Mouse (Mus musculus) limb, embryonic 13.5 days (tissue): ENCODE results near the gene D17Wsu92e. TPM values are rescaled to one million over a fixed set of nuclear protein-coding genes. Genes with fewer than 3 reads are reported as not detected.
"Not testable (repeated sequence)": the region's sequence is repeated elsewhere in the genome, so short reads cannot be mapped to it uniquely, and the experiment has no call there.

ENCODE experiments used
- ATAC-seq: fragments of 200-750 bp; cut with Nextera tagmentation; 2 replicates; pipeline ENCODE4 v1.8.0; 2017; ENCODE audit warnings: low read depth, moderate number of reproducible peaks, moderate TSS enrichment; ENCODE audit not compliant: low FRiP score
- H3K27ac ChIP-seq: fragments of 300-500 bp; sonication (generic); 2 replicates; pipeline ENCODE4 v1.5.1; 2015; ENCODE audit warnings: inconsistent platforms, mild to moderate bottlenecking, moderate library complexity
- H3K27me3 ChIP-seq: fragments of 300-500 bp; sonication (generic); 2 replicates; pipeline ENCODE4 v1.6.1; 2015; ENCODE audit warnings: mild to moderate bottlenecking, inconsistent platforms
- H3K36me3 ChIP-seq: fragments of 300-500 bp; sonication (generic); 2 replicates; pipeline ENCODE4 v1.6.1; 2015; ENCODE audit warnings: inconsistent platforms, mild to moderate bottlenecking, moderate library complexity
- H3K4me1 ChIP-seq: fragments of 300-500 bp; sonication (generic); 2 replicates; pipeline ENCODE4 v1.6.1; 2015; ENCODE audit warnings: inconsistent platforms
- H3K4me2 ChIP-seq: fragments of 300-500 bp; sonication (generic); replicated peaks from 2 replicates; pipeline ENCODE4 v1.6.1; 2015; ENCODE audit warnings: inconsistent platforms, mild to moderate bottlenecking, moderate library complexity
- H3K4me3 ChIP-seq: fragments of 300-500 bp; sonication (generic); 2 replicates; pipeline ENCODE4 v1.5.1; 2015; ENCODE audit warnings: moderate library complexity, mild to moderate bottlenecking, inconsistent platforms
- H3K9ac ChIP-seq: fragments of 300-500 bp; sonication (generic); 2 replicates; pipeline ENCODE4 v1.6.1; 2015; ENCODE audit warnings: mild to moderate bottlenecking, inconsistent platforms
- H3K9me3 ChIP-seq: fragments of 300-500 bp; sonication (generic); 2 replicates; pipeline ENCODE4 v1.6.1; 2016; ENCODE audit warnings: inconsistent platforms
- WGBS: fragments of 180-500 bp; shearing (Covaris S2); methylation state at CpG from one replicate; pipeline ENCODE4 v1.1.7; 2015; 5-methylcytosine and 5-hydroxymethylcytosine counted together
- polyA plus RNA-seq: library from polyadenylated mRNA; unstranded; fragments of >200 nt; fragmentation: Nextera tagmentation; extraction: Ambion mirVana; gene quantifications from 2 replicates; pipeline ENCODE4 v1.2.1, GENCODE M21; 2015

Gene D17Wsu92e
- polyA plus RNA-seq, 1 experiment from 2014 or later, result 18.2 TPM

GRCm38 (mm10) chr17:27837850-27838249, 17.4 kb upstream of the D17Wsu92e start, which contains the start of gene Snrpc:
Gene Snrpc, plus strand, starts transcription at chr17:27838150.
- Histone ChIP-seq H3K4me2 (peak within 1 kb of the TSS; percentile 78), H3K4me1 (peaks cover 16% of the 10 kb centered on the region), H3K36me3 (peaks cover 11% of the 10 kb centered on the region)
- H3K27me3 ChIP-seq, H3K27ac ChIP-seq, H3K4me3 ChIP-seq, H3K9me3 ChIP-seq, H3K9ac ChIP-seq, ATAC-seq: not testable (repeated sequence)
- WGBS, result 82% methylated on average over 4 of the region's 4 CpGs

DNA sequence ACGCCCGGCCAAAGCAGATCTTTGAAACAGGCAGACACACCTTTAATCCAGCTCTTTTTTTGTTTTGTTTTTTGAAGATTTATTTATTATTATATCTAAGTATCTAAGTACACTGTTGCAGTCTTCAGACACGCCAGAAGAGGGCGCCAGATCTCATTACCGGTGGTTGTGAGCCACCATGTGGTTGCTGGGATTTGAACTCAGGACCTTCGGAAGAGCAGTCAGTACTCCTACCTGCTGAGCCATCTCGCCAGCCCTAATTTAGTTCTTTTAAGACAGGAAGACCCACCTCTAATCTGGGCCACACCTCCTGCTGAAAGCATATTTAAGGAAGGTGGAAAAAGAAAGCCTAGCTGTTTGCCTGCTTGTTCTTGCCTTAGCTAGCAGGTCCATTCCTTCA, 10.0 kb upstream of the D17Wsu92e start:
- peaks cover 11% of the 10 kb centered on the region for H3K4me1 ChIP-seq
- WGBS, result 54% methylated on average over 7 of the region's 7 CpGs
- H3K9me3 ChIP-seq, result no peaks in the 10 kb centered on the region
- no peak for ATAC-seq
- H3K9ac ChIP-seq, result no peak overlapping the region
- H3K27ac ChIP-seq, result no peak overlapping the region
- H3K36me3 ChIP-seq, result no peaks in the 10 kb centered on the region
- H3K4me3 ChIP-seq, result no peak overlapping the region
- H3K4me2 ChIP-seq, result no peak overlapping the region
- no peaks in the 10 kb centered on the region for H3K27me3 ChIP-seq

GRCm38 (mm10) chr17:27827511-27827910, 7.1 kb upstream of the D17Wsu92e start:
- Histone ChIP-seq H3K9me3 (no peaks in the 10 kb centered on the region), H3K4me2 (no peak overlapping the region), H3K27ac (no peak overlapping the region), H3K27me3 (no peaks in the 10 kb centered on the region), H3K4me3 (no peak overlapping the region), H3K4me1 (peaks cover 11% of the 10 kb centered on the region), H3K36me3 (no peaks in the 10 kb centered on the region), H3K9ac (no peak overlapping the region)
- no peak for ATAC-seq
- 44% methylated on average over 6 of the region's 6 CpGs for WGBS

GRCm38 (mm10) chr17:27826908-27827383, 6.5 kb upstream of the D17Wsu92e start:
- WGBS, result under 1% methylated on average over 9 of the region's 9 CpGs
- Histone ChIP-seq H3K4me1 (peaks cover 11% of the 10 kb centered on the region), H3K9ac (no peak overlapping the region), H3K9me3 (no peaks in the 10 kb centered on the region), H3K27ac (no peak overlapping the region), H3K27me3 (no peaks in the 10 kb centered on the region), H3K4me2 (peak overlapping the region; percentile 67), H3K4me3 (peak overlapping the region; percentile 37), H3K36me3 (no peaks in the 10 kb centered on the region)
- no peak for ATAC-seq

DNA sequence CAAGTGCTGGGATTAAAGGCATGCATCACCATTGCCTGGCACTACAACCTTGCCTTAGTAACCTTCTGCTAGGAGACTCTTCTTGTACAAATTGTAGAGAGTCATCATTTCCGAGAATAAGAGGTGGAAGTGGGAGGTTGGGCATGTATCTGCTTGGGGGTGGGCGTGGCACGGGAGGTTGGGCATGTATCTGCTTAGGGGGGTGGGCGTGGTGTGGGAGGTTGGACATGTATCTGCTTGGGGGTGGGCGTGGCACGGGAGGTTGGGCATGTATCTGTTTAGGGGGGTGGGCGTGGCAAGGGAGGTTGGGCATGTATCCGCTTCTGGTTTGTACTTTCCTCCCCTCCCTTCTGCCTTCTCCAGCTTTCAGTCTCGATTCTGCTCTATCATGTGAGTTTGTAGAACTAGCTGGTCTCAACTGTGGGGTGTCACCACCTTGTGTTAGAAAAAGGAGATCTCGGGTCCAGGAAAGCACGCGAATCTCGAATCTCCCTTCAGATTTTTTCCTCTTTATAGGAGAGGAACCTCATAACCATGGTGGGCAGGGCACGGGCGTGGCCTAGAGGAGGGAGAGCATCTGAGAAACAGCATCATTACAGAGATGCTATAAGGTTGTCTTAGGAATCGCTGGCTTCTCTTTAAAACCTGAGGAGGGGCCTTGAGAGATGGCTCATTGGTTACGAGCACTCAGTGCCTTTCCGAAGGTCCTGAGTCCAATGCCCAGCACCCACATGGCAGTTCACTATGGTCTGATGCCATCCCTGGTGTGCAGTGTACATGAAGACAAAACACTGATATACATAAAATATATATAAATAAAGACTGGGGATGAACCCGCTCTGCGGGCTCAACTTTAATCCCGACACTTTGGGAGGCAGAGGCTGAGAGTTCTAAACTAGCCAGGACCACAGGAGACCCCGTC, 5.8 kb upstream of the D17Wsu92e start:
- ATAC-seq, result peak; percentile 76; the same call in 1 of the 2 replicates
- WGBS, result 3% methylated on average over 22 of the region's 22 CpGs
- no peaks in the 10 kb centered on the region for H3K27me3 ChIP-seq
- H3K4me2 ChIP-seq, result peak overlapping the region; percentile 67
- no peak overlapping the region for H3K27ac ChIP-seq
- peak overlapping the region; percentile 37 for H3K4me3 ChIP-seq
- no peaks in the 10 kb centered on the region for H3K36me3 ChIP-seq
- H3K9ac ChIP-seq, result peak overlapping the region; percentile 43; the same call in 1 of the 2 replicates
- no peaks in the 10 kb centered on the region for H3K9me3 ChIP-seq
- peaks cover 14% of the 10 kb centered on the region for H3K4me1 ChIP-seq

GRCm38 (mm10) chr17:27825539-27825938, 5.1 kb upstream of the D17Wsu92e start:
- Histone ChIP-seq H3K9ac (no peak overlapping the region), H3K4me1 (peaks cover 17% of the 10 kb centered on the region), H3K4me2 (peak overlapping the region; percentile 67), H3K27me3 (no peaks in the 10 kb centered on the region), H3K36me3 (no peaks in the 10 kb centered on the region), H3K4me3 (no peak overlapping the region), H3K27ac (no peak overlapping the region), H3K9me3 (no peaks in the 10 kb centered on the region)
- WGBS, result 36% methylated on average over 3 of the region's 3 CpGs
- no peak for ATAC-seq

GRCm38 (mm10) chr17:27824941-27825340, 4.5 kb upstream of the D17Wsu92e start:
- H3K36me3 ChIP-seq, result no peaks in the 10 kb centered on the region
- WGBS, result 64% methylated on average over 1 of the region's 1 CpGs
- ATAC-seq, result no peak

DNA sequence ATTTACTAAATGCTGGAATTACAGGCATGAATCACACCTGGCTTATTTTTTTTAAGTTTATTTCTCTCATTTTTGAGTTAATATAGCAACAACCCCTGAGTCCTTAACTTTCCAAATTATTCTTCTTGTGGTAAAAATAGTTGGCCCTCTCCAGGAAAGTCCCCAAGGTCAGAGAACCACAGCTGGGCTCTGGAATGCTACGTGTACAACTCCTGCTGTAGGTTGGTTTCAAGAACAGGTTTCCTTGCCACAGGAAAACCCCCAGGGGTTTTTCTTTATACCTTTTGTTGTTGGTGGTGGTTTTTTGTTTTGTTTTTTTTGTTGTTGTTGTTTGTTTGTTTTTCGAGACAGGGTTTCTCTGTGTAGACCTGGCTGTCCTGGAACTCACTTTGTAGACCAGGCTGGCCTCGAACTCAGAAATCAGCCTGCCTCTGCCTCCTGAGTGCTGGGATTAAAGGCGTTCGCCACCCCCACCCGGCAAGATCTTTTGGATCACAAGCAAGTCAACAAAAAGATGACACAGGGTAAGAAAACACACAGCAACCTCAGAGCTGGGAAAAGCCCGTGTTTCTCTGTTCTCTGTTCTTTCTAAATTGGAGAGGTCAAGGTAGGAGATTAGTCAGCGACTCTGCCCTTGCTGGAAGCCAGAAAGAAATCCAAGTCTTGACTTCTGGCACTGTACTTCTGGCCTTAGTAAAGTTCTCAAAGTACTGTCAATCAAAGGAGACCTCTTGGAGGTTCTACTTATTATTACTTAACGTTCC, 2.9 kb upstream of the D17Wsu92e start:
- no peak overlapping the region for H3K27ac ChIP-seq

More at GRCm38 (mm10) chr17:27824941-27825340, 4.5 kb upstream of the D17Wsu92e start:
- H3K4me1 ChIP-seq, result peaks cover 17% of the 10 kb centered on the region
- no peak overlapping the region for H3K4me3 ChIP-seq
- no peaks in the 10 kb centered on the region for H3K27me3 ChIP-seq
- H3K27ac ChIP-seq, result no peak overlapping the region
- no peak overlapping the region for H3K9ac ChIP-seq
- H3K4me2 ChIP-seq, result no peak overlapping the region
- no peaks in the 10 kb centered on the region for H3K9me3 ChIP-seq

GRCm38 (mm10) chr17:27821407-27822338, 1.2 kb upstream of the D17Wsu92e start:
- no peaks in the 10 kb centered on the region for H3K27me3 ChIP-seq
- peak overlapping the region; percentile 75 for H3K4me2 ChIP-seq
- H3K4me3 ChIP-seq, result peak overlapping the region; percentile 99
- 57% methylated on average over 9 of the region's 9 CpGs for WGBS
- peak overlapping the region; percentile 73; the same call in 1 of the 2 replicates for H3K9ac ChIP-seq
- H3K9me3 ChIP-seq, result no peaks in the 10 kb centered on the region
- ATAC-seq, result no peak
- no peaks in the 10 kb centered on the region for H3K36me3 ChIP-seq
- peaks cover 33% of the 10 kb centered on the region for H3K4me1 ChIP-seq
- no peak overlapping the region for H3K27ac ChIP-seq

More for the DNA sequence above, 2.9 kb upstream of the D17Wsu92e start:
- WGBS, result 78% methylated on average over 9 of the region's 9 CpGs
- Histone ChIP-seq H3K4me2 (no peak overlapping the region), H3K9me3 (no peaks in the 10 kb centered on the region), H3K4me1 (peaks cover 29% of the 10 kb centered on the region), H3K27me3 (no peaks in the 10 kb centered on the region), H3K9ac (no peak overlapping the region), H3K36me3 (no peaks in the 10 kb centered on the region), H3K4me3 (no peak overlapping the region)
- no peak for ATAC-seq

DNA sequence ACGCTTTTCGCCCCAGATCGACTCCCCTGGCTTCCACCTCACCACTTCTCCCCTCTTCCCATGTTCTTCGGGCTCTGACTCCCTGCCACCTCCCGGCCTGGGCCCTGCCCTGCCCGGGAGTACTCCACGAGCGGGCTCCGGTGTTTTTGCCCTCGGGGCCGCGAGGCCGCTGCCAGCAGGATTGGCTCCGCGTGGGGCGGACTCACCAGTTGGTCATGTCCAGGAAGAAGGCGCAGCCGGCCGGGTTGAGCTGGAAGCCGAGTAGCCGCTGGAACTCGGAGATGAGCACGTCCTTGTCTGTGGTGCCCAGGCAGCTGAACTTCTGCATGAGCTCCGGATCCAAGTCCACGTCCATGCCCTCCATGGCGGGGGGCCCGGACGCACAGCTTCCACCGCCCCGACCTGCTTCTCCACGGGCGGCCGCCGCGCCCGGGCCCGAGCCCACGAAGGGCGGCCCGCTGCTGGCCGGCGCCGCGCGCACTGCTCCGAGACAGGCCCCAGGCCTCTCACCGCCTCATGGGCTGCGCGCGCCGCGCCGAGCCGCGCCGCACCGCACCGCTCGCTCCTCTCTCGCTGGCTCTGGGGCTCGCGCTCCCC, 379 bp downstream of the D17Wsu92e start:
- H3K4me2 ChIP-seq, result peak overlapping the region; percentile 93
- peak overlapping the region; percentile 99 for H3K9ac ChIP-seq
- peak overlapping the region; percentile 85 for H3K27ac ChIP-seq
- H3K4me3 ChIP-seq, result peak overlapping the region; percentile 99
- under 1% methylated on average over 41 of the region's 62 CpGs for WGBS
- no peaks in the 10 kb centered on the region for H3K27me3 ChIP-seq
- peak; percentile 84 for ATAC-seq
- peaks cover 25% of the 10 kb centered on the region for H3K4me1 ChIP-seq
- H3K9me3 ChIP-seq, result no peaks in the 10 kb centered on the region
- no peaks in the 10 kb centered on the region for H3K36me3 ChIP-seq

GRCm38 (mm10) chr17:27819521-27819970, 902 bp downstream of the D17Wsu92e start:
- Histone ChIP-seq H3K27ac (peak overlapping the region; percentile 85), H3K4me3 (peak overlapping the region; percentile 99), H3K9me3 (no peaks in the 10 kb centered on the region), H3K4me2 (peak overlapping the region; percentile 93), H3K36me3 (no peaks in the 10 kb centered on the region), H3K9ac (peak overlapping the region; percentile 99), H3K27me3 (no peaks in the 10 kb centered on the region), H3K4me1 (peaks cover 25% of the 10 kb centered on the region)
- no peak for ATAC-seq
- 0% methylated on average over 20 of the region's 20 CpGs for WGBS
